Mouse (Mus musculus) liver, embryonic 14.5 days (tissue): ENCODE measurements around the gene Nlrx1. TPM values are rescaled to one million over a fixed set of nuclear protein-coding genes. Genes with fewer than 3 reads are reported as not detected.

ENCODE experiments used
- ATAC-seq: fragments of 200-750 bp; cut with Nextera tagmentation; 2 replicates; pipeline ENCODE4 v1.8.0; 2017; ENCODE audit warnings: moderate number of reproducible peaks, mild to moderate bottlenecking, moderate library complexity; ENCODE audit not compliant: insufficient read depth
- DNase-seq, 3 experiments: peaks; one replicate each; pipeline ENCODE4 v3.0.0-alpha.2; 2012 to 2013; ENCODE audit warnings: low read depth in 3 of 3, low spot score in 3 of 3
- H3K27ac ChIP-seq: fragments of 300-500 bp; sonication (generic); 2 replicates; pipeline ENCODE4 v1.5.1; 2014; ENCODE audit warnings: moderate library complexity, mild to moderate bottlenecking, control low read depth, inconsistent platforms
- H3K27me3 ChIP-seq: fragments of 300-500 bp; sonication (generic); 2 replicates; pipeline ENCODE4 v1.6.1; 2014; ENCODE audit warnings: mild to moderate bottlenecking, low read length, moderate library complexity; ENCODE audit not compliant: control insufficient read depth, insufficient read depth
- H3K36me3 ChIP-seq: fragments of 300-500 bp; sonication (generic); replicated peaks from 2 replicates; pipeline ENCODE4 v1.6.1; 2014; ENCODE audit warnings: low read depth; ENCODE audit not compliant: control insufficient read depth, insufficient read depth
- H3K4me1 ChIP-seq, 2 experiments: fragments of 200-500 bp in 1 of 2; fragments of 300-500 bp in 1 of 2; sonication (generic) in 1 of 2; replicated peaks; 2 replicates each; pipeline ENCODE4 v1.6.1; 2012 to 2014; ENCODE audit warnings: antibody characterized with exemption in 1 of 2, inconsistent platforms in 1 of 2, low read length in 1 of 2; ENCODE audit not compliant: control insufficient read depth in 2 of 2, insufficient read depth in 2 of 2
- H3K4me2 ChIP-seq: fragments of 300-500 bp; sonication (generic); 2 replicates; pipeline ENCODE4 v1.6.1; 2014; ENCODE audit warnings: low read depth, mild to moderate bottlenecking, control low read depth, moderate library complexity
- H3K4me3 ChIP-seq, 2 experiments: fragments of 200-500 bp in 1 of 2; fragments of 300-500 bp in 1 of 2; sonication (generic) in 1 of 2; 2 replicates each; pipeline ENCODE4 v1.5.1; 2012 to 2014; ENCODE audit warnings: low read depth in 2 of 2, low read length in 2 of 2, mild to moderate bottlenecking in 2 of 2, control low read depth in 1 of 2, inconsistent platforms in 1 of 2, moderate library complexity in 1 of 2; ENCODE audit not compliant: insufficient read depth in 1 of 2
- H3K9ac ChIP-seq: fragments of 300-500 bp; sonication (generic); replicated peaks from 2 replicates; pipeline ENCODE4 v1.6.1; 2014; ENCODE audit warnings: mild to moderate bottlenecking, control low read depth, moderate library complexity
- H3K9me3 ChIP-seq: fragments of 300-500 bp; sonication (generic); 2 replicates; pipeline ENCODE4 v1.6.1; 2016; ENCODE audit warnings: low read length, mixed read lengths; ENCODE audit not compliant: control insufficient read depth
- CTCF ChIP-seq: IDR thresholded peaks from 2 replicates; pipeline ENCODE4 v1.5.1; 2016; ENCODE audit warnings: antibody characterized with exemption, low read depth, control low read depth
- EP300 ChIP-seq: IDR thresholded peaks from 2 replicates; pipeline ENCODE4 v1.6.1; 2016; ENCODE audit warnings: antibody characterized with exemption, low read depth
- WGBS: fragments of 180-500 bp; shearing (Covaris S2); extraction: QIAGEN DNeasy Blood & Tissue Kit; methylation state at CpG from one replicate; pipeline ENCODE4 v1.1.7; 2014; ENCODE audit not compliant: insufficient replicate concordance; 5-methylcytosine and 5-hydroxymethylcytosine counted together
- polyA plus RNA-seq, 2 experiments: library from polyadenylated mRNA; depleted of rRNA in 1 of 2; stranded (reverse) in 1 of 2; unstranded in 1 of 2; fragments of >200 nt; fragmentation: Nextera tagmentation in 1 of 2; extraction: Ambion mirVana in 1 of 2; gene quantifications; 2 replicates each; pipeline versions ENCODE4 v1.2.1 to v1.2.3; 2012 to 2014

Nlrx1 gene
- polyA plus RNA-seq, 2 experiments: 1.5 to 2.7 TPM

- Histone ChIP-seq H3K27me3 (no peaks in the 10 kb centered on the region), H3K4me3 (peak overlapping the region; percentile 84 to 98), H3K9me3 (no peaks in the 10 kb centered on the region), H3K4me1 (peaks cover 10 to 16% of the 10 kb centered on the region in 2 experiments), H3K27ac (peak overlapping the region; percentile 80), H3K36me3 (no peaks in the 10 kb centered on the region), H3K4me2 (peak overlapping the region; percentile 94), H3K9ac (peak overlapping the region; percentile 95)
- under 1% methylated on average over 40 of the region's 40 CpGs for WGBS
- TF ChIP-seq CTCF (no peak), EP300 (no peak)
- ATAC-seq (peak; percentile 62), DNase-seq (peak; percentile 12 to 36 (median 36))
These were observed 35.2 kb downstream of the Nlrx1 start for GRCm38 (mm10) chr9:44233021-44233801.

GRCm38 (mm10) chr9:44231609-44232008, 36.8 kb downstream of the Nlrx1 start:
- Histone ChIP-seq H3K27me3 (no peaks in the 10 kb centered on the region), H3K4me3 (no peak overlapping the region; a peak in 1 of 4 replicates), H3K9me3 (no peaks in the 10 kb centered on the region), H3K36me3 (no peaks in the 10 kb centered on the region), H3K4me1 (peaks cover 10 to 18% of the 10 kb centered on the region in 2 experiments), H3K27ac (no peak overlapping the region; the same call in 1 of the 2 replicates), H3K9ac (no peak overlapping the region), H3K4me2 (peak overlapping the region; percentile 94)
- DNase-seq: no peak
- TF ChIP-seq CTCF: 0 out of 2 replicates have a peak, but pooled peaks have one; percentile 2
- no peak for TF ChIP-seq EP300
- no peak for ATAC-seq

- Histone ChIP-seq H3K27ac (no peak overlapping the region), H3K27me3 (no peaks in the 10 kb centered on the region)
- 48% methylated on average over 6 of the region's 6 CpGs for WGBS
These were observed 42.4 kb downstream of the Nlrx1 start for GRCm38 (mm10) chr9:44225993-44226392.

GRCm38 (mm10) chr9:44213538-44213937, 54.9 kb downstream of the Nlrx1 start:
- Histone ChIP-seq H3K4me2 (no peak overlapping the region), H3K27ac (no peak overlapping the region), H3K36me3 (no peaks in the 10 kb centered on the region), H3K9ac (no peak overlapping the region), H3K27me3 (no peaks in the 10 kb centered on the region), H3K4me3 (no peak overlapping the region), H3K9me3 (no peaks in the 10 kb centered on the region), H3K4me1 (no peaks in the 10 kb centered on the region)
- ATAC-seq (no peak), DNase-seq (no peak)
- TF ChIP-seq CTCF: no peak
- TF ChIP-seq EP300: no peak
- 87% methylated on average over 14 of the region's 14 CpGs for WGBS

More at GRCm38 (mm10) chr9:44225993-44226392, 42.4 kb downstream of the Nlrx1 start:
- Histone ChIP-seq H3K9me3 (no peaks in the 10 kb centered on the region), H3K9ac (no peak overlapping the region), H3K36me3 (no peaks in the 10 kb centered on the region), H3K4me1 (peaks cover 0 to 2% of the 10 kb centered on the region in 2 experiments; a peak in 2 of 4 replicates), H3K4me2 (no peak overlapping the region), H3K4me3 (no peak overlapping the region)
- ATAC-seq (no peak), DNase-seq (no peak)
- TF ChIP-seq CTCF (no peak), EP300 (no peak)

DNA sequence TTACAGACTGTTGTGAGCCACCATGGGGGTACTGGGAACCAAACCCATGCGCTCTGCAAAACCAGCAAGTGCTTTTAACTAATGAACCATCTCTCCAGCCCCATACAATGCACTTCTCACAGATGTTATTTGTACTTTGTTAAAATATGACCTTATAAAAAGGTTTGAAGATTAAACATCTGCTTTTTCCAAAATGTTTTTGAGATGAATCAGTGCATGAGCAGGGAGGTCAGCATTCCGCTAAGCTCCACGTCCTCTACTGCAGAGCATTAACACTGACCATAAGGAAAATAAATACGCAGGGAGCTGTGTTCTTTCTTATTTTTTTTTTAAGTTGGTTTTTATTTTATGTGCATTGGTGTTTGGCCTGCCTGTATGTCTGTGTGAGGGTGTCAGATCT, 56.0 kb downstream of the Nlrx1 start:
- WGBS: 84% methylated on average over 4 of the region's 4 CpGs
- no peak for DNase-seq

More for the DNA sequence above, 56.0 kb downstream of the Nlrx1 start:
- no peaks in the 10 kb centered on the region; a peak in 1 of 4 replicates for H3K4me1 ChIP-seq
- no peak overlapping the region for H3K9ac ChIP-seq
- ATAC-seq: no peak
- no peak overlapping the region for H3K27ac ChIP-seq
- no peak for TF ChIP-seq EP300
- no peak for TF ChIP-seq CTCF
- no peaks in the 10 kb centered on the region for H3K36me3 ChIP-seq
- no peak overlapping the region for H3K4me3 ChIP-seq
- no peak overlapping the region for H3K4me2 ChIP-seq
- H3K27me3 ChIP-seq: no peaks in the 10 kb centered on the region
- no peaks in the 10 kb centered on the region for H3K9me3 ChIP-seq
